Mouse (Mus musculus) kidney, embryonic 16.5 days (tissue): ENCODE measurements at regions not wholly inside any gene's neighbourhood (a gene's known extent, or its start where the extent isn't known, plus 50 kb on each side); places are given as distances from the start of the nearest gene placed in this dataset.

ENCODE experiments used
- ATAC-seq: fragments of 200-750 bp; cut with Nextera tagmentation; 2 replicates; pipeline ENCODE4 v1.8.0; 2017; ENCODE audit warnings: moderate TSS enrichment; ENCODE audit not compliant: low FRiP score, low TSS enrichment
- H3K27ac ChIP-seq: fragments of 300-500 bp; sonication (generic); 2 replicates; pipeline ENCODE4 v1.5.1; 2014; ENCODE audit warnings: low read length
- H3K27me3 ChIP-seq: fragments of 300-500 bp; sonication (generic); 2 replicates; pipeline ENCODE4 v1.6.1; 2014; ENCODE audit warnings: low read length, control low read depth, mixed read lengths; ENCODE audit not compliant: insufficient read depth
- H3K36me3 ChIP-seq: fragments of 300-500 bp; sonication (generic); 2 replicates; pipeline ENCODE4 v1.6.1; 2014; ENCODE audit warnings: low read length, control low read depth, mixed read lengths; ENCODE audit not compliant: insufficient read depth
- H3K4me1 ChIP-seq: fragments of 300-500 bp; sonication (generic); 2 replicates; pipeline ENCODE4 v1.6.1; 2014; ENCODE audit warnings: low read length, control low read depth, mixed read lengths; ENCODE audit not compliant: insufficient read depth
- H3K4me2 ChIP-seq: fragments of 300-500 bp; sonication (generic); replicated peaks from 2 replicates; pipeline ENCODE4 v1.6.1; 2014; ENCODE audit warnings: low read depth, low read length
- H3K4me3 ChIP-seq: fragments of 300-500 bp; sonication (generic); 2 replicates; pipeline ENCODE4 v1.5.1; 2014; ENCODE audit warnings: mild to moderate bottlenecking, low read length
- H3K9ac ChIP-seq: fragments of 300-500 bp; sonication (generic); replicated peaks from 2 replicates; pipeline ENCODE4 v1.6.1; 2014; ENCODE audit warnings: low read length
- H3K9me3 ChIP-seq: fragments of 300-500 bp; sonication (generic); 2 replicates; pipeline ENCODE4 v1.6.1; 2016; ENCODE audit warnings: low read length, control low read depth
- WGBS: fragments of 180-500 bp; shearing (Covaris S2); extraction: QIAGEN DNeasy Blood & Tissue Kit; methylation state at CpG from one replicate; pipeline ENCODE4 v1.1.7; 2014; 5-methylcytosine and 5-hydroxymethylcytosine counted together

DNA sequence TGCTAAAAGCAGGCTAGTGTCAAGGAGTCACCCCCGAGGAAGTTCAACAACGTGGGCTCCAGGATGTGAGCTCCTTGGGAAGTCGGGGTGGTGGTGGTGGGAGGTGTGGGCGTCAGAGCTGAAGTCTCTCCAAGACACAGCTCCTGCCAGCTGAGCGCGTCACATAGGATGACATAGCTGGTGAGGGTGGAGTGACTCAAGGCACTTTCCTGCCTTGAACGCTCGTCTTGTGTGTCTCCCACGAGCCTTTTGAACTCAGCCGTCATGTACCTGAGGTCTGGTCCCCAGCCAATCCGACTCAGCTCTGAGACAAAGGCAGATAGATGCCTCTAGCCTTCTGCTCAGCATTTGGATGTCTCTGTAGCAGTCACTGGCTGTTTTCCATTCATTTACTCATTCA is 65.4 kb upstream of the 1600014C23Rik start:
- 49% methylated on average over 11 of the region's 11 CpGs for WGBS
- H3K4me2 ChIP-seq: no peak overlapping the region
- H3K27me3 ChIP-seq: no peaks in the 10 kb centered on the region
- H3K4me3 ChIP-seq: no peak overlapping the region
- no peak overlapping the region for H3K27ac ChIP-seq
- H3K4me1 ChIP-seq: no peaks in the 10 kb centered on the region
- peaks cover 6% of the 10 kb centered on the region for H3K9me3 ChIP-seq
- no peak overlapping the region for H3K9ac ChIP-seq
- ATAC-seq: no peak
- no peaks in the 10 kb centered on the region for H3K36me3 ChIP-seq

DNA sequence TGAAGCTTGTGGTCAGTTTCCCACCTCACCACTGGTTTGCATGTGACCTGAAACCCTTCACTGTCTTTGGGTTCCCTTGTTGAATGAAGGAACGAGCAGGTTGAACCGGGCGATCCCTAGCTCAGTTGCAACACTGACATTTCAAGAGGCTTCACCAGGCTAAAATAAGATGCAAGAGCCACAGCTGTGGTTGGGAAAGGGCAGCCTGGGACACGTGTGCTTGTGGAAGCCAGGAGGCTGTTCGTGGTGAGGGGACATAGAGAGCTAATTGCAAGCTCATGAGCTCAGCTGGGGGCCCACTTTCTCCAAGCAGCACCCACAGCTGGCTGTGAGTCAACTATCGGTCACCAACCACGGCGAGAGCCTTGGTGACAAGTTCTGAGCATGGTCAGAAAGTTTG is 64.8 kb upstream of the 1600014C23Rik start:
- WGBS: 73% methylated on average over 8 of the region's 8 CpGs
- no peaks in the 10 kb centered on the region for H3K4me1 ChIP-seq
- ATAC-seq: no peak

DNA sequence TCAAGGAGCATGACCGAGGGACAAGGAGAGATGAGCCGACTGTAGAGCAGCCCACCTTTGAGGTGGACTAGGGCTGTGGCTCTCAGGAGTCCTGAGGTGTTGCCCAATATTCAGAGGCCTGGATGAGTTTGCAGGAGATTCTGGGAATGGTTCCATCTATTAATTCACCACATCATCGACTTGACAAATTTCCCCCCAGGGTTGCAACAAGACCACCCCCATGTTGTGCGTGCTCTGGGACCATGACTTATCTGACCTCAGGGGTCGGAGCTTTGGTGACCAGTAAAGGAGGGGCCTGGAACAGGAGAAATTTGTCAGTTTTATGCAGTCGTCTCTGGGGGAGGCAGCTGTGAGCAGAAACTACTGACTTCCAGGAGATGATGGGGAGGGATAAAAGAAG is 63.5 kb upstream of the 1600014C23Rik start:
- Histone ChIP-seq H3K9me3 (peaks cover 6% of the 10 kb centered on the region), H3K36me3 (no peaks in the 10 kb centered on the region), H3K4me1 (no peaks in the 10 kb centered on the region), H3K9ac (no peak overlapping the region), H3K4me3 (no peak overlapping the region), H3K4me2 (no peak overlapping the region), H3K27ac (no peak overlapping the region), H3K27me3 (no peaks in the 10 kb centered on the region)
- WGBS: 37% methylated on average over 6 of the region's 6 CpGs
- no peak for ATAC-seq

More for the DNA sequence above, 64.8 kb upstream of the 1600014C23Rik start:
- Histone ChIP-seq H3K4me3 (no peak overlapping the region), H3K27me3 (no peaks in the 10 kb centered on the region), H3K27ac (no peak overlapping the region), H3K9me3 (peaks cover 6% of the 10 kb centered on the region), H3K4me2 (no peak overlapping the region), H3K9ac (no peak overlapping the region), H3K36me3 (no peaks in the 10 kb centered on the region)

DNA sequence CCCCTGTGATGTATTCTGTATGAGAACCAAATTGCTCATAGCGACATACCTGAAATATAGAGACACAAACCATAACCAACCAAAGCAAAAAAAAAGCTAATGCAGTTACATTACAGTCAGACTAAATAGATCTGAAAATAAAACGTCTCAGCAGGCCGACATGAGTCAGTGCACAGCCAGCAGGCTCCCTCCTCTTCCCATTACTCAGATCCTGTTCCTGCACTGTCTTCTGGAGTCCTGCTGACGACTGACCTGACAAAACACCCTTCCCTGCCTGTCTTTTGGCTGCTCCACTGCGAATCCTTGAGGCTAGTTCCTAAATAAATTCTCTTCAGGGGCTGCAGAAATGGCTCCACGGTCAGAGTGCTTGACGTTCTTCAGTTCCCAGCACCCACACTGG is 61.3 kb upstream of the 1600014C23Rik start:
- ATAC-seq: no peak

DNA sequence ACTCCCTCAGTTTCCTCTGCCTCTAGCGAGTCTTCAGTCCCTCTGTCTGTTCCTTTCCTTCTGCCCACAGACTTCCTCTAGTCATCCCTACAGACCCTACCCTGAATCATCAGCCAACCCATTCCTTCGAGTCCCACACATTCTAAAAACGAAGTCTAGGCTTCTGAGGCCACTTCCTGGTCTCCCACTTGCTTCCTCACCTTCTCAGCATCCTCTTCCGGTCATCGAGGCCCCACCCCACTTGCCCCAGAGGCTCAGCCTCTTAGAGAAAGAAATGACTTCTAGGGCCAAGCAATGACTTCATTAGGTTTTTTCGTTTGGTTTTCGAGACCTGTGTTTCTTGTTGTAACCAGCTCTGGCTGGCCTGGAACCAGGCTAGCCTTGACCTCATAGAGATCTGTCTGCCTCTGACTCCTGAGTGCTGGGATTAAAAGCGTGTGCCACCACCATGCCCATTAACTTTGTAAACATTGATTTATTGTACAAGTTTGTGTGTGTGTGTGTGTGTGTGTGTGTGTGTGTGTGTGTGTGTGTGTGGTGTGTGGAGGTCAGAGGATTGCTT is 57.4 kb upstream of the 1600014C23Rik start:
- no peaks in the 10 kb centered on the region for H3K27me3 ChIP-seq
- no peaks in the 10 kb centered on the region for H3K36me3 ChIP-seq
- H3K4me1 ChIP-seq: no peaks in the 10 kb centered on the region
- no peak overlapping the region for H3K9ac ChIP-seq
- WGBS: 72% methylated on average over 8 of the region's 8 CpGs
- no peak overlapping the region for H3K27ac ChIP-seq
- no peak for ATAC-seq
- no peaks in the 10 kb centered on the region for H3K9me3 ChIP-seq
- no peak overlapping the region for H3K4me3 ChIP-seq
- no peak overlapping the region for H3K4me2 ChIP-seq

More for the DNA sequence above, 61.3 kb upstream of the 1600014C23Rik start:
- Histone ChIP-seq H3K4me3 (no peak overlapping the region), H3K9ac (no peak overlapping the region), H3K27me3 (no peaks in the 10 kb centered on the region), H3K27ac (no peak overlapping the region), H3K4me1 (no peaks in the 10 kb centered on the region), H3K4me2 (no peak overlapping the region), H3K36me3 (no peaks in the 10 kb centered on the region), H3K9me3 (no peaks in the 10 kb centered on the region)
- WGBS: 82% methylated on average over 7 of the region's 7 CpGs

DNA sequence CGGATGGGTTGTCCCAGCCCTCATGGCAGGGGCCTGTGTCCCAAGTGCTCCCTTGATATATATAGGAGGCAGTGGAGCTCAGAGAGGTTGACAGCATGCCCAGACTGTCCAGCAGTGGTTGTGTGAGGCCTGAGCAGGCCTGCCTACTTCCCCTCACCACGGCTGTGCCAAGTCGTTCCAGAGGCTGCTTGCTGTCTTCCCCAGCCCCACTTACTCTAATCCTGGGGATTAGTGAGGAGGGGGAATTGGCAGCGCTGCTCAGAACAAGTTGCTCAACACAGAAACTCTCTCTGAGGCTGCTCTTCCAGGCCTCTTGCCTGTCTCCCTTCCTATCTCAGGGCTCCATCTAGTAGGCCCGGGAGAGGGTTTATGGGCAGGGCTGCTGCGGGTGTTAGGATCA is 56.1 kb upstream of the 1600014C23Rik start:
- Histone ChIP-seq H3K9ac (no peak overlapping the region), H3K9me3 (no peaks in the 10 kb centered on the region), H3K4me3 (no peak overlapping the region), H3K4me1 (peaks cover 9% of the 10 kb centered on the region; the same call in 1 of the 2 replicates), H3K27ac (no peak overlapping the region), H3K36me3 (no peaks in the 10 kb centered on the region), H3K27me3 (no peaks in the 10 kb centered on the region), H3K4me2 (no peak overlapping the region)
- ATAC-seq: no peak
- WGBS: 49% methylated on average over 6 of the region's 6 CpGs

DNA sequence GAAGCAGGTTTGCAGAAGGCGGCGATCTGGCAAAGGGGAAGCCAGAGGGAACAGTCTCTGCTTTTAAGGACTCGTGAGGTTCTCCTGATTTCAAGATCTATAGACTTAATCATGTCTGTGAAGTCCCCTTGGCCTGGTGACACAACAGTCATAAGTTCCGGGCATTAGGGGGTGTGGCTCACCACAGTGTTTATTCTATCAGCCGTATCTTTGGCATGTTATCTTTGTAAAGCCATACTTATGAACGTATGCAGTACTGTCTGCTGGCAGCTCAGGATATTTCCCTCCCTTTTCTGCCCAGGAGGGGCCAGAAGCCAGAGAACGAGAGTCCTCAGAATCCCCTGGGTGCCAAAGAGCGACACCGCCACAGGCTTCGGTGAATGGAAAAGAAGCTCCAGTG is 51.3 kb upstream of the 1600014C23Rik start:
- no peak for ATAC-seq
- 51% methylated on average over 10 of the region's 10 CpGs for WGBS
- H3K4me2 ChIP-seq: no peak overlapping the region

DNA sequence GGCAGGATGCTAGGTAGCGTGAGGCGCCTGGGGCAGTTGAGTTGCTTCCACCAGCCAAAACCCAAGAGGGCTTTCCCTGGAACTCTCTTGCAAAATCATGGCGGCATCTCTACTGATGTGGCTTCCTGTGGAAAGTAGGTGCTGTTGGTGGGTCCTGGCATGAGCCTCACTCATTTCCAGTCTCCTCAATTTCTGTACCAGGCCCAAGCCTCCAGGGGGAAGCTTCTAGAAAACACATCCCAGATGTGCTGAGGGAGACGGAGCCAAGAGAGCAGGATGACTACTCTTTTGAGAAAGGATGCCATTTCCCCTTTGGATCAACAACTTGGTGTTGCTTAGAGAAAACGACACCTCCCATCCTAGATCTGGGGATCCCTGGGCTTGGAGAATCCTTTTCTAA is 50.9 kb upstream of the 1600014C23Rik start:
- Histone ChIP-seq H3K27me3 (no peaks in the 10 kb centered on the region), H3K4me1 (peaks cover 10% of the 10 kb centered on the region; the same call in 1 of the 2 replicates), H3K4me3 (no peak overlapping the region), H3K36me3 (no peaks in the 10 kb centered on the region), H3K27ac (no peak overlapping the region), H3K4me2 (no peak overlapping the region), H3K9ac (no peak overlapping the region), H3K9me3 (no peaks in the 10 kb centered on the region)
- ATAC-seq: no peak
- WGBS: 92% methylated on average over 5 of the region's 5 CpGs

More for the DNA sequence above, 51.3 kb upstream of the 1600014C23Rik start:
- Histone ChIP-seq H3K27me3 (no peaks in the 10 kb centered on the region), H3K9ac (no peak overlapping the region), H3K9me3 (no peaks in the 10 kb centered on the region), H3K36me3 (no peaks in the 10 kb centered on the region), H3K4me1 (peaks cover 10% of the 10 kb centered on the region; the same call in 1 of the 2 replicates), H3K4me3 (no peak overlapping the region), H3K27ac (no peak overlapping the region)
